Mouse (Mus musculus) large intestine, adult 2 months (tissue): ENCODE data around the gene Ncbp3. TPM values are rescaled to one million over a fixed set of nuclear protein-coding genes. Genes with fewer than 3 reads are reported as not detected.

Source experiments
- DNase-seq: peaks from one replicate; pipeline ENCODE4 v3.0.0-alpha.2; 2012; ENCODE audit warnings: low read depth, low spot score
- WGBS: fragments of 180-500 bp; shearing (Covaris S2); methylation state at CpG from one replicate; pipeline ENCODE4 v1.1.7; 2018; 5-methylcytosine and 5-hydroxymethylcytosine counted together
- polyA plus RNA-seq: library from polyadenylated mRNA; depleted of rRNA; stranded (reverse); fragments of >200 nt; gene quantifications from 2 replicates; pipeline ENCODE4 v1.2.3, GENCODE M21; 2012; rRNA removed

Ncbp3 gene
- polyA plus RNA-seq, 1 experiment = 2.2 TPM

DNA sequence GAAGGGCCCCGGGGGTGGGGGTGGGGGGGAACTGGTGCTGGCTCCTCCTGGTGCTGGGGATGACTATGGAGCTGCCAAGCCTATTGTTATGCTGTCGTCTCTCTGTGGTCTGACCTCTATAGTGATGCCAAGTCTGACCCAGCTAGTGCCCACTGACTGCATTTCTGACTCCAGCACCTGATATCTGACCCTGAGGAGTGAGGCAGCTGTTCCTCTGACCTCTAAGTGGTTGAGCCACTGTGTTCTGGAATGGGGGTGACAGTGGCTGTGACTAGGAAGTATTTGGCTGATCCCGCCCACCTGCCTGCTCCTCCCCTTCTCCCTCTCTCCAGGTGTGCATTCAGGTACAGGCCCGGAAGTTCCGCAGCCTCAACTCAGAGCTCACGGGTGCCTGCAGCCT, 63.8 kb downstream of the Ncbp3 start:
- 62% methylated on average over 6 of the region's 6 CpGs for WGBS
- DNase-seq = no peak

GRCm38 (mm10) chr11:73126495-73126894, 78.9 kb downstream of the Ncbp3 start:
- DNase-seq = no peak
- WGBS = 93% methylated on average over 6 of the region's 6 CpGs

- no peak for DNase-seq
- 40% methylated on average over 7 of the region's 7 CpGs for WGBS
Measured at GRCm38 (mm10) chr11:73131020-73131419, 83.4 kb downstream of the Ncbp3 start.

DNA sequence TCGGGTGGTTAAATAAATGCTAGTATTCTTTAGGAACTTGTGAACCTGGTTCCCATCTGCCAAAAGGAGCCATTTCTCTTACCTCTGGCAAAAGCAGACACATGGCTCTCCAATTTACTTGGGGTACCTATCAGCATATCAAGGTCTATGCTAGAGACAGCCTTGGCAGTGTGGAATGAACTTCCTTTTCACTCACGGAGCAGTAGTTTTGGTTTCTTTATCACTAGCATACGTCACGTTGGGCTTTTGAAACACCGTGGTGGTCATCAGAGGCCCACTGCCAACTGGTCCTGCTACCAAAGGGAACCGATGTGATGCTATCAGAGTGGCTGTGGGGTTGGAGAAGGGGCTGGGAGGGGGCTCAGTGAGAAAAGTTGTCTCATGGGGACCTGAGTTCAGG, 85.4 kb downstream of the Ncbp3 start:
- WGBS = 91% methylated on average over 6 of the region's 6 CpGs

GRCm38 (mm10) chr11:73134222-73134621, 86.6 kb downstream of the Ncbp3 start:
- WGBS = 35% methylated on average over 5 of the region's 5 CpGs
- no peak for DNase-seq

More for the DNA sequence above, 85.4 kb downstream of the Ncbp3 start:
- no peak for DNase-seq

DNA sequence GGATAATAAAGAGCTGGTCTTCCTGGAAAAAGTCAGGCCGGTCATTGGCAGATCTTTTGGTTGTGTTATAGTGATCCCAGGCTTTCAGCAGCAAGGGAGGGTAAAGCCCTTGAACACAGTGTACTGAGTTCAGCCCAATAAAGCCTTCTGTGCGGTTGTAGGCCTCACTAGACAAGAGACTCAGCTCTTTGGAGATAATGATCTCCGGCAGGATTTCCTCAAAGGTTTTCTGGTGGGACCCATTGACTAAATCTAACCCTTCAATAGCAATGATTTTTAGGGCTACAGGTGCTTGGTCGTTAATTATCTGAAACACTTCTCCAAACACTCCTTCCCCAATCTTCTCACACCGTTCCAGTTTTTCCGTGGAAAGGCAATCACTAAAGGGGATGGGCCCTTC, 89.0 kb downstream of the Ncbp3 start:
- 23% methylated on average over 6 of the region's 6 CpGs for WGBS
- no peak for DNase-seq

- WGBS = 3% methylated on average over 11 of the region's 11 CpGs
- DNase-seq = no peak
Measured at GRCm38 (mm10) chr11:73137116-73137515, 89.5 kb downstream of the Ncbp3 start.

DNA sequence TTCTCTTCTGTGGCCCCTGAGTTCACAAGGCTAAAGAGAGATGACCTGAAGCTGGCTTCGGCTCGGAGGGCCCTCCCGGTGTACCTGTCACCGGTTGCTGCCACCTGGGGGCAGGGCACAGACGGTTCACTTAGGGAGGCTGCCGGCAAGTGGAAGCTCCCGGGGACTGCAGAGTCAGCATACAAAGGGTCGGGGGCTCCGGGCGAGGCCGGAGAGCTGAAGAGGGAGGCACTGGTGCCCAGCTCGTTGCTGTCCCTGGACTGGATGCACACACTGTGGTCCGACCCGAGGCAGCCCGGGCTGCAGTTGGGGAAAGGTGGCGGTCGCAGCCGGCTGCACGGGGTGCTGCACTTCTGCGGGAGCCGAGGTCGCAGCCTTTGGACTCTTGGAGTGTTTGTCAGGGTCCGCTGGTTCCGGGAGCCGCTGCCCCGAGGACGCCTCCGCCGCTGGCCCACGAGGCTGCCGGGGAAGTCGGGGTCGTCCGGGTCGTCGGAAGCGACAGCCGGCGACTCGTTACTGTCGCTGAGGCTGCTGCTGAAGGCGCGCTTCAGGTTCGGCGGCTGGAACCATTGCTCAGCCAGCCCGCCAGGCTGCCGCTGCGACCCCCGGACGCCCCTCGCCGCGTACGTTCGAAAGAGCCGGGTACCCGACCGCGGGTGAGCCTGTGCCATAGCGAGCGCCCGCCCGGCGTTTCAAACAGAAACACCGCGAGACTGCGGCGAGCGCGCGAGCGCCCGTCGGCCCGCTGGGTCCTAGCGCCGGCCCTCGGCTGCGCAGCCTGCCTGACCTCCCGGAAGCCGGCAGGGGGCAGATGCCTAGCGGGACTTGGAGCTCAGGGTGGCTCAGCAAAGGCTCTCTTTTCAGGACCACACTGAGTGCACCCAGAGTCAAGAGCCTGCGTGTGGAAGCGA, 90.3 kb downstream of the Ncbp3 start, which contains the start of gene Haspin:
Gene Haspin (minus strand): TSS at position 704 of the 911 bp plus-strand sequence.
- WGBS = under 1% methylated on average over 84 of the region's 84 CpGs
- peak; percentile 66 for DNase-seq

Other genes with a start within 250 kb of the Ncbp3 start
- gene Atp2a3, start 86.6 kb upstream of the Ncbp3 start, polyA plus RNA-seq = 118 and 136 TPM in 2 replicates
- 6.5 and 11.8 TPM in 2 replicates for gene P2rx1, start 48.7 kb upstream of the Ncbp3 start, polyA plus RNA-seq
- gene Camkk1, start 28.8 kb upstream of the Ncbp3 start, polyA plus RNA-seq = 3.8 and 4.2 TPM in 2 replicates
- 5.4 and 12.1 TPM in 2 replicates for gene Itgae, start 42.8 kb downstream of the Ncbp3 start, polyA plus RNA-seq
- gene Haspin, start 90.5 kb downstream of the Ncbp3 start, polyA plus RNA-seq = 3.1 and 3.6 TPM in 2 replicates
- gene P2rx5, start 112.6 kb downstream of the Ncbp3 start, polyA plus RNA-seq = 0.43 and 0.44 TPM in 2 replicates
- 37.8 and 40.2 TPM in 2 replicates for gene Emc6, start 129.3 kb downstream of the Ncbp3 start, polyA plus RNA-seq
- gene Tax1bp3, start 129.3 kb downstream of the Ncbp3 start, polyA plus RNA-seq = 221 and 232 TPM in 2 replicates
- gene Ctns, start 151.3 kb downstream of the Ncbp3 start, polyA plus RNA-seq = 14.2 and 19.4 TPM in 2 replicates
- 10.4 and 18.9 TPM in 2 replicates for gene Shpk, start 151.7 kb downstream of the Ncbp3 start, polyA plus RNA-seq
- gene Trpv1, start 186.5 kb downstream of the Ncbp3 start, polyA plus RNA-seq = 0.18 and 0.21 TPM in 2 replicates
- 0.45 and 1.8 TPM in 2 replicates for gene Trpv3, start 219.6 kb downstream of the Ncbp3 start, polyA plus RNA-seq